Mouse (Mus musculus): Measurements from ENCODE around the gene Ndufa13.

The Ndufa13 gene

DNA sequence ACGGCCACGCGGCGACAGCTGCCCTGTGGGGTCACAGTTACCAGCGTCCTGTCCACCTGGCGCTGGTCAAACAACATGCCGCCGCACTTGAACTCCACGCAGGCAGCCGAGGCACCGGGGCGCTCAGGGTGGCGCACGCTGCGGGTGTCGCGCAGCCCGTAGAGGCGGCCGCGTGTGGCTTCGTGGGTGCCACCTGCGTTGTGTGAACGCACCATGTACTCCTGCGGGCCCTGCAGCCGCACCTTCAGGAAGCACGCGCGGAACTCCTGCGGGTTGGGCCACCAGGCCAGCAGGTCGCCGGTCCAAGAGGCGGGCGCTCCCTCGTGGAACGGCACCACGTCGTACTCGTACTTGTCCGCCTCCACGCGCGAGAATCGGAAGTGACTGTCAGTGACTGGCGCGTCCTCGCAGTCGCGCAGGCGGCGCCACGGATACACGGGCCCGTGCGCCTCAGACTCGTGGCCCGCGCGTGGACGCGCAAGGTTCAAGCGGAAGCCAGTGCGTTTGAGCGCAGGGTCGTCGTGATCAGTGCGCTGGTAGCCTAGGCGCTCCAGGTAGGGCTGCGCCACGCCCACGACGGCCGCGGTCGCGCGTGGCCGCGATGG is 21.0 kb downstream of the Ndufa13 start:
- in situ Hi-C loops (cut with MboI, MseI): no loop called here

DNA sequence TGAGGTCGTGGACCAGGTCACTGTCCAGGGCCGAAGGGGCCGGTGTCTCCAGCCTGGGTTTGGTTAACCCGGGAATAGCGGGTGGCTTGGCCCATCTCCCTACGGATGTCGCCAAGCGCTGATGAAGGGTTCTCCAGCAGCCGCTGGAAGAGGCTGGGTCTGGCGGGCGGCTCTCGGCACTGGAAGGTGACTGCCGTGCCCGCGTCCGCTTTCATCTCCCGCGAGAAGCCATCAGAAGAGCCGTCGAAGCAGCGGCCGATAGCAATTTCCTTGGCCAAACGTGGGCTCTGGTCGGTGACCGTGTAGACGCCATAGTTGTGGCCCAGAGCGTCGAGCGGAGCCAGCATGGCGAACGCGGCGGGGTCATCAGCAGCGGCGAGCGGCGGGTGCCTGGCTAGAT is 21.5 kb downstream of the Ndufa13 start:
- in situ Hi-C loops (cut with MboI, MseI): no loop called here

DNA sequence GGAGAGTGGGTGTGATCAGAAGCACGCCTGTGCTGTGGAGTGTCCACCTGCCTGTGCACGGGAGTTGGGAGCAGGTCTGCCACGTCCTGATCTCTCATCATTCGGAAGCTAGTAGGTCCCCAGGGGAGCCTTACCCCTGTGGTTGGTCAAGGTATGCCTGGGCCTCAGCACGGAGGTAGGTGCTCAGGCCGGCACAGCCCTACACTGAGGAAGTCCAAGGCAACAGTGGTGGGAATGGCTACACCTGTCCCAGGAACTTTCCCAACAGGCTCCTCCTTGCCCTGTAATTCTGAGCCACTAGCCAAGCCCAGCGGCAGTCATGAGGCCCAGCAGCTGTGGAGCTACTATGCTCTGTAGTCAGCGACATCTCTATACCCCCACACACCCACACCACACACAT is 22.7 kb downstream of the Ndufa13 start:
- in situ Hi-C loops (cut with MboI, MseI): no loop called here

DNA sequence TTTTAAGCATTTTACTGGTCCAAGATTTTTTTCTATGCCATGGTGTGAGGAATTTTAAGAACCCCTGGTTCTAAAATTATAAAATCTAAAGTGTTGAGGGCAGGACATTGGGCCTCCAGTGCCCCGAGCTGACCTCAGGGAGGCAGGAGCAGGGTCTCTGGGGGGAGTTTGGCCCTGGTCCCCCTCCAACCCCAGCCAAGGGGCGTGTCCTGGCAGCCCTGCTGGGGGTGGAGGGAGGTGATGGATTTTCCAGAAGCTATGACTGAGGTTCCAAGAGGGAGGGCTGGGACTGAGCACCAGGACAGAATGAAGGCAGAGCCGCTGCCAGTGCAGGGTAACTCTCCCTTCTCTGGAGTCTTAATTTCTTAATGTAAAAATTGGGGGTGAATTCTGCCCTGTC is 24.4 kb downstream of the Ndufa13 start:
- in situ Hi-C loops (cut with MboI, MseI): no loop called here

DNA sequence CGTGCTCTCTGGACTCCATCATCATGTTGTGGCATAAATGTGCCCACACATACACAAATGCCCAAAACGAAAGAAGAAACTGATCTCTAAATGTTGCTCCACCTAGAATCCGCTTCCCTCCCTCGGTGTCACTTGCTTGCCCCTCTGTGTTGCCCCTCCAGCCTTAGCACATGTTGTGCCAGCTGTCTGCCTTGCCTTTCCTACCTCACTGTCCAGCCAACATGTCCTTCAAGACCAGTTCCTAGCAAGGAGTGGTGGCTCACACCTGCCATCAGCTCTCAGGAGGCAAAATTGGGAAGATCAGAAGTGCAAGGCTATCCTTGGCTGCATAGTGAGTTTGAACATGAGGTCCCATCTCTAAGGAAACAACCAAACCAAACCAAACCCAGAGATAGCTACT is 25.0 kb downstream of the Ndufa13 start:
- in situ Hi-C loops (cut with MboI, MseI): no loop called here

DNA sequence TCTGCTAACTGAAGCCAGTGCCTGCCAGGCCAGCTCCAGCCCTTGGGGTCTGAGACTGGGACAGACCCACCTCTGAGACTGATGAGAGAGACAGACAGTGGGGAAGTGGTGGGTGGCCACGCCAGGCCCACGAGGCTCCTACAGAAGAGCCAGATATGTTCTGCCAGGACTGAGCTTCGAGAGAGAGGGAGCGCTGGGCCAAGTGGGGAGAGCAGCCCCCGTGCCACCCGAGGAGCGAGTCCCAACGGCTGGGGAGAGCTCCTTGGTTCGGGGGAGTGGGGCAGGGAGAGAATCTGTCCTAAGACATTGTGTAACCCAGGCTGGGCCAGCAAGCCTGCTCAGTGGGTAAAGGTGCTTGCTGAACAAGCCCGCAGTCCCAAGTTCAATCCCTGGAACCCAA is 25.4 kb downstream of the Ndufa13 start:
- in situ Hi-C loops (cut with MboI, MseI): no loop called here

DNA sequence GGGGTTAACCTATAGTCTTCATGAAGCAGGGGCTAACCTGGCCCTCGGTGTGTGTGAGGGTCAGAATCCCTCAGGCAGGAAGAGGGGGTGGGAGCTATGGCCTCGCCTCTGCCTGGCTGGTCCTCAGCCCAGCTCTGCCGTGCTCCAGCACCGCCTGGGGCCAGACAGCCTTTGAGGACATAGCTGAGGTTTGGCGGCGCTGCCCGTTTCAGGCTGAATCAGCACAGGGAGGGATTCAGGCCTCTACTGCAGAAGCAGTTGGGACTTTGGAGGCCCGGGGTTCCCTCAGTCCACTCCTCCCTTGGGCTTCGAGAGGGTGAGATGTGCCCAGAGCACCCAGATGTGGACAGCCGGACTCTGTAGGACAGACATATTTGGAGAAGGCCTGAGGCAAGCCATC is 26.3 kb downstream of the Ndufa13 start:
- in situ Hi-C loops (cut with MboI, MseI): no loop called here

DNA sequence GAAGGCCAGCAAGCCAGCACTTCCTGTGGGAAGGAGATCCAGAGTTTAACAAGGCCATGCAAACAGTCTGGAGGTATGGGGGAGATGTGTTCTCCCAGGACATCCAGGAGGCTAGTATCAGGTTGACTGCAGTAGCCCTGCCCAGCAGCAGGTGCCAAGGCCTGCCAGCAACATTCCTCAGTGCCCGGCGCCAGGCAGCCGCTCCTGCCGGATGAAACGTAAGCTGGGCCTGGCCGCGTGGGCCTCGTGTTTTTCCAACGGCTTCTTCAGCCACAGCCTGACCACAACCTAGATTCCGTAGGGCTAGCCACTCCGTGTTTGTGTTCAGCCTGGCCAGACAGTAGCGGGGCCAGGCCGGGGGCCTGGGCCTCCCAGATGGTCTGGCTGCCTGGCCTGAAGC is 27.7 kb downstream of the Ndufa13 start:
- in situ Hi-C loops (cut with MboI, MseI): no loop called here

DNA sequence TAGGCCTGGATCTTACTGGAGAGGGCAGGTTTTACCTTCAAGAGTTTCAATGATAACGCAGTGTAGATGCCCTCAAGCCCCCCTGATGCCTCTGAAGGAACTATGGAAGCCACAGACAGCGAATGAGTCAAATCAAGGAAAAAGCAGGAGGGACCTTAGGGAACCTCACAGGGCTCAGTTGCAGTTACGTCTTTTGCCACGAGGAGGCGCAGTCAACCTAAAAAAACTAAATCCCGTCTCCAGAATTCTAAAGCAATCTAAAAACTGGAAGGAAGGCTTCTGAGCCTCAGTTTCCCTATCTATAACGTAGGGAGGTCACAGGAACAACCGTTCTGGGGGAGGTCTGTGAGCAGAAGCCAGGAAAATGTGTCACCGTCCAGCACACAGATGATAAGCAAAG is 28.2 kb downstream of the Ndufa13 start:
- in situ Hi-C loops (cut with MboI, MseI): no loop called here

DNA sequence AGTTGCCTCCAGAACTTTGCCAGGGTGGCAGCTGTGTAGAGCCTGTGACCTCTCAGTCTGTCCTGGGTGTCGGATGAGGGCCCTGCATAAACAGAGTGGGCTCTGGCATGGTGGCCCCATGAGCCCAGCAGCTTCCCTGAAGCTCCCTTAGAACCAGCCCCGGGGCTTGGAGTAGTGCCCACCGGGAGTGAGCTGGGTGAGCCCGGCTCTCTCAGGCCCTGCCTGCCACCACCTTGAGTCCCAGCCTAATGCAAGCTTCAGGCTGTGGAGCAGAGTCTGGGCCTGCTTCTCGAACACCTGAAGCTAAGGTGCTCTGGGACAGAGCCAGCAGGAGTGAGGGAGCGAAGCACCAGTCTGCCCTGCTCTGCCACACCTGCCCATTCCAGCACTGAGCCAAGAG is 31.5 kb downstream of the Ndufa13 start:
- in situ Hi-C loops (cut with MboI, MseI): no loop called here

DNA sequence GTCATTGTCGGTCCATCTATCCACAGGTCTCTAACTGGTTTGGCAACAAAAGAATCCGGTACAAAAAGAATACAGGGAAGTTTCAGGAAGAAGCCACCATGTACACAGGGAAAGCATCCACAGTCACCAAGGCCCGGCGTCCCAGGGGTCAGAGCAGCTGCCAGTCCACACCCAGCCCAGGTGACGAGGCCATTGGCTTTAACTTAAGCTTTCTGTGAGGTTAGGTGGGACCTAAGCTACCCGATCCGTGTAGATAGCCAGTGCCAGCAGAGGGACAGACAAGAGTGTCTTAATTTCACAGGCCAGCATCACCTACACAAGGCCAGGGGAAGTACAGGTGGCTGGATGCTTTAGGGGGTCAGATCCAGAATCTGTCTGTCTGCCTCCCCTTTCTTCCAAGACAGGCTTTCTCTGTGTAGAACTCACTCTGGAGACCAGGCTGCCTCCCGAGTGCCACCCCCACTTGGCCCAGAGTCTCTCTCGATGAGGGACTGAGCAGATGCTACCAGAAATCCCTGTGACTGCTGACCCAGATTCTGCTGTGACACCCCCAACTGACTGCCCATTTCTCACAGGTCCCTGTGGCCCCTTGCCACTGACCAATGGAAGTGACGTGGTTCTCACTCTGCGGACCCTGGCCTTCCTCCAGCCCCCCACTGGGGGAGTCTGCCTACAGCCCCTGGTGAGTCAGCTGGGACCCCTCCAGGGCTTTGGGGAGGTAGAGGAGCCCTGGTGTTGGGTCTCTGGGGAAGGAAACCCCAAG is 32.2 kb downstream of the Ndufa13 start:
- in situ Hi-C loops (cut with MboI, MseI): no loop called here

DNA sequence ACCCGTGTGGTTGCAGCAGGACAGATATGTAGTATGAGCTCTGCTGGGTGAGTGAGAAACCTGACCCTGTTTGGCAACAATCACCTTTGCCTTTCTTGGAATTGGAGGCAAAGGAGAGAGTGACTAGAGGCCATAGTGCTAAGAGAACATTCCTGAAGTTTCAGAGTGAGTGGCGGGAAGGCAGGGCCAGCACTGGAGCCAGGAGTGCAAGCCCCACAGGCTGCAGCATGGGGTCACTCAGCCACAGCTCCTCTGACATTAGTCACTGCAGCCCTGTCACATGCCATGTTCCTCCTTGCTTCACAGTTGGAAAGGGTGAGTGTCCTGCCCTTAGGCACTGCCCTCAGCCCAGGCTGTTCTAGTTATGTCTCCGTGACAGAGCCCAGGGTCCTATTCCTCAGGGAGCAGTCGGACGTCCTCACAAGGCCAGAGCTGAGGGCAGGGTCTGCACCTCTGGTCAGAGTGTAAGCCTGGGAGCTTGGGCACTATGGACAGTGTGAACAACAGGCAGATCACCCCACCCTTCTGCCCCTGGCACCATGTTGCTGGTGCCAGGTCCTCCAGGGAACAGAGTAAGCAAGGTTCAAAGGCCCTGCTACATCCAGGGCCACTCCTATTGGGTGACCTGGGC is 34.5 kb downstream of the Ndufa13 start:
- in situ Hi-C loops (cut with MboI, MseI): no loop called here

DNA sequence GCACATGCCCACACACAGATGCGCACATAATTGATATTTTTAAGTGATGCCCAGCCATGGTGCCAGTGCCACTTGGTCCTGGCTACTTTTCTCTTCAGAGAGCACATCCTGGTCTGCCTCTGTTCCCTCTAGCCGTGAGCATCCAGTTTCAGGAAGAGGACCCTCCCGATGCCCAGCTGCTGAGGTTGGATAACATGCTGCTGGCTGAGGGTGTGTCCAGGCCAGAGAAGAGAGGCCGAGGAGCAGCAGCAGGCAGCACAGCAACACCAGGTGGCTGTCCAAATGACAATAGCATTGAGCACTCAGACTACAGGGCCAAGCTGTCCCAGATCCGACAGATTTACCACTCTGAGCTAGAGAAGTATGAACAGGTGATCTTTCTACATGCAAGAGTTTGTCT is 38.2 kb downstream of the Ndufa13 start:
- in situ Hi-C loops (cut with MboI, MseI): no loop called here

DNA sequence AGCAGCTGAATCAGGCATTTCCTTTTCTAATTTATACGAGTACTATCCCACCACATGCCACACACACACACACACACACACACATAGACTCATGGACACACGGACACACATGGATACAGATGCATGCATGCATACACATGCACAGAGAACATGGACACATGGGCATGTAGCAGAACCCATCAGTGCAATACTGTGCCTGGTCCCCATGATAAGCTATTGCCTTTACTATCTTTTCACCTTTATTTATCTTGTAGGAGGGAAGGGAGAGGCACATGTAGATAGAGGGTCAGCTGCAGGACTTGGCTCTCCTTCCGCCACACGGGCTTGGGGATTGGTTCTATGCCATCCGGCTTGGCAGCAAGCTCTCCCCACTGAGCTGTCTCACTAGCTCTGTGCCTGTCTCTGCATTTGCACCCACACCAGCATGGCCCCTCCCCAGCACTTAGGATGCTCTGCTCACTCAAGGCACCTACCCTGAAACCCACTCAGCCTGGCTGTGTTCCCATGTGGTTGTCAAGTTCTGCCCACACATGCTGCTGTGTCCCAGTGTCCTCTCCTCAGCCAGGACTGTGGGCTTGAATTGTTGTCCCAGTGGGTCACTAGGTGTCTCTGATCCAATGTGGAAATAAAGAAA is 38.9 kb downstream of the Ndufa13 start:
- in situ Hi-C loops (cut with MboI, MseI): no loop called here

DNA sequence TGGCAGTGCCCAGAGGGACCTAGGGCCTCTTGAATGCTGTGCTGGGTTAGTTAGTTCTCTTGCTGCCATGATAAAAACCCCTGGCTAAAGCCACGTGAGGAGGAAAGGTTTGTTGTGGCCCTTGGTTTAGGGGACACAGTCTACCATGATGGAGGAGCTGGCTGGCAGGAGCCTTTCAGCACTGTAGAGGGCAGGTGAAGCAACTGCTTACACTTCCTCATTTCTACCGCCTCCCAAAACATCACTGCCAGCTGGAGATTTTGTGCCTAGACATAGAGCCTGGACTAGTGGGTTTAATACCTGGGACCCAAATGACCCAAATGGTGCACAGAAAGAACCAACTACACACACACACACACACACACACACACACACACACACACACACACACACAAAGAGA is 41.1 kb downstream of the Ndufa13 start:
- in situ Hi-C loops (cut with MboI, MseI): no loop called here

DNA sequence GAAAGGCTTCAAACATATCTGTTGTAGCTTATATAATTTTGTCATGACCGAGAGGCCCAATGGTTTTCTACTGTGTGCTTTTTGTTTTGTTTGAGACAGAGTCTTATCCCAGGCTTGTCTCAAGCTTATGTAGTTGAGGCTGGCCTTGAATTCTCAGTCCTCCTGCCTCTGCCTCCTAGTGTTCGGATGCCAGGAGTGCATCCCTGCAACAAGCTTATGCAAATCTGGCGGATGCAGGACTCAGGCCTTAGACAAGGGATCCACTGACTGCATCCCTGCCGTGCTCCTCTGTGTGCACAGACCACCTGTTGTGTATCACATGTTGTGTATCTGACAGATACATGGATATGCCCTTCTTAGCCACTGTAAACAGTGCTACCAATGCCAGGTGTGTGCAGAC is 41.6 kb downstream of the Ndufa13 start:
- in situ Hi-C loops (cut with MboI, MseI): no loop called here

DNA sequence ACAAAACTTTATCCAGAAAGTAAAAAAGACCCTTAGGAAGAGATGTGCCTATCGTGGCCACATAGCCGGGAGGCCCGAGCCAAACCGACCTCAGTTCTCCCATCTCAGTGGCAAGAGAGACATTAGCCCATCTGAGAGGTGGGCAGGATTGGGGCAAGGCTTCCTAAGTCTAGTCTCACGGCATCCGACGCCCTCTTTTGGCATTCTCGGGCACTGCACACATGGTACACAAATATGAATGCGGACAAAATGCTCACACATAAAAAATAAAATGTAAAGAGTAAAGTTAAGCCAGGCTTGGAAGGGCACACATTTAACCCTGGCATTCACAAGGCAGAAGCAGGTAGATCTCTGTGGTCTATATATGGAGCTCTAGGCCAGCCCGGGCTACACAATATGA is 48.5 kb downstream of the Ndufa13 start:
- in situ Hi-C loops (cut with MboI, MseI): no loop called here

DNA sequence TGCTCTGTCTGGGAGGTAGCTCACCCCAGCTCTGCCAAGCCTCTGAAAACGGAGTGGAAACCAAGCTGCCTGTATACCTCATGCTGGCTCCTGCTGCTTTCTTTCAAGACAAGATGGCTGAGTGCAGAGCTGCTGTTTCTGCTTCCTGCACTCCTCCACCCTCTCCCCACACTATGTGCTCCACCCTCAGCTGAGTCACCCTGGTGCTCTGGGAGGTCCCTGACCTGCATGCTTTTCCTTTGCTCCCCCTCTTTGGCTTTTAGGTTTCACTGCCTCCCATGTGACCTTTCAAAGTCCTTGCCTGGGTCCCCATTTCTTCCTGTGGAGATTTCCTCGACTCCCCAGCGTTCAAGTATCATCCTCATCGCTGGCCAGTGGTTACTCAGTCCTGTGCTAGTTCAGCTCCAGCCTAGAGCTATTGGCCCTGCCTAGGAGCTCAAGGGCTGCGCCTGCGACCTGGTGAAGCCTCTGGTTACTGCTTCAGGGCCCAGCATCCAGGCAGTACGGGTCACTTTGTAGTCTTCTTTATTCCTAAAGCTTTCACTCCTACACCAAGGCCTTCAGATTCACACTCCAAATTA is 51.3 kb downstream of the Ndufa13 start:
- in situ Hi-C loops (cut with MboI, MseI): no loop called here

DNA sequence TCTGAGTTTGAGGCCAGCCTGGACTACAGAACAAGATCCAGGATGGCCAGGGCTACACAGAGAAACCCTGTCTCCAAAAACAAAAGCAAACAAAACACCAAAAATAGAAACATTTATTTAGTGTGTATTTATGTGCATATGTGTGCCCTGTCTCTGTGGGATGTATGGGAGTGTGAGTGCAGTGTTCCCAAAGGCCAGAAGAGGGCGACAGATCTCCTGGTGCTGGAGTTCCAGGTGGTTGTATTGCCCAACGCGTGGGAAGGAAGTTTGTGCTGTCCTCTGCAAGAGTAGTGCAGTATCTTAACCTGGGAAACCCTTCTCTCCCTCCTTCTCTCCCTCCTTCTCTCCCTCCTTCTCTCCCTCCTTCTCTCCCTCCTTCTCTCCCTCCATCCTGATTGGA is 52.5 kb downstream of the Ndufa13 start:
- in situ Hi-C loops (cut with MboI, MseI): no loop called here

DNA sequence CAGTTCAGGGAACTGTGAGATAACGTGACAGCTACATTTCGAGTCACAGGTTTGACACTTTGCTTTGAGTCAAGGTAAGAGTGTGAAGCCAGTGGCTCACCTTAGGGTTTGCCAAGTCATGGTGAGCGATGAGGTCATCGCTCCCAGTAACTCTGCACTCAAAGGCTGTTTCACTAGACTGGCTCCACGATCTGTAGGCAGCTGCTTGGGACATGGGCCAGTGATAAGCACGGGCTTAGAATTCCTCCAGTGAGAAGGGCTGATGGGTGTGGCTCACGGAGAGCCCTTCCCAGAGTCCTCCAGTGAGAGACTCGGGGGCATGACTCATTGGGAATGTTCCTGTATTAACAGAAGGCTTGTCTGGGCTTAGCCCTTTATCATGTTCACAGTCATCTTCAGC is 53.4 kb downstream of the Ndufa13 start:
- in situ Hi-C loops (cut with MboI, MseI): no loop called here

DNA sequence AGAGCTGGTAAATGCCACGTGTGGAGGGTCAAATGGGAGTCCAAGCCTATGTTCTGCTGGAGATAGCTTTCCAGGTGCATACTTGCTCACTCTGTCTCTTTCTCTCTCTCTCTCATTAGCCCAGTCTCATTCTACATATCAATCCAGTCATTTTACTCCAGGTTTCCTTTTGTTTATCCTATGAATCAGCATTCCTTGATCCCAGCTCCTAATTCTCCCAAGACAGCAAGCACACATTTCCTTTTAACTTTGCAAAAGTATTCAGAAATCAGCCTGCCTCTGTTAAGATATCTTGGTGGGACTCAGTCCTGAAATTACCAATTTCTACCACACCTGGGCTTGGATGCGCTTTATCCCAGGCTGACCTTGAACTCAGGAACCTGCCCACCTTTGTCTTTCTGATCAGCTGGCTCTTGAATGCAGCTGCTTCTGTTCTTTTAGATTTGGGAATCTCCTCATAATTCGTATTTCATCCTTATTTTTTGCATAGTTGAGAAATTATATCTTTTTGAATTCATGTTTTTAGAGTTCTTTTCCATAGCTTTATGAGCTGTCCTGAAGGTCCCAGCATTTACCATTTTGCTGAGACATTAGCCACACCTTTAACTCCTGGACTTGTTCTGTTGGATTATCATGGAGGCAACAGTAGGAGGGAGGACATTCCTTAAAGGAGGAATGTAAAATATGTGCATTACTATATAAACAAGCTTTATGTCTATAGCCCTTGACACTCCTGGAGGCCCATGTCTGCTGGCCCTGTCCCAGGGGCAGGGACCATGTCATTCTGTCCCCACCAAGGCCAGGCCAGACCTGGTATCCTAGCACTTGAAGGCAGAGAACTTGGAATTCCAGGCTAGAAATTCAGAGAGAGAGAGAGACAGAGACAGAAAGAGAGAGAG is 54.9 kb downstream of the Ndufa13 start:
- in situ Hi-C loops (cut with MboI, MseI): no loop called here

Measured in T-helper 1 cell (primary cell).